In genomic region chr1:154101433-154101832, GRCm38 (mm10) we compare ENCODE assay signal across 11 mouse cellular contexts.
"Had no signal": no experiment of that assay in that cellular context is flagged by ENCODE, and none has a peak within 500 bp of the region (broad histone marks: within the 10 kb centered on the region; RNA-seq: fewer than 3 reads in every experiment).

No protein-coding gene starts in this region.

- H3K36me3 ChIP-seq: limb, embryonic 15.5 days; liver, embryonic 12.5 days; lung, embryonic 15.5 days; neural tube, embryonic 15.5 days had no signal

- H3K9ac ChIP-seq: limb, embryonic 15.5 days; liver, embryonic 12.5 days; lung, embryonic 15.5 days; neural tube, embryonic 15.5 days had no signal

- H3K9me3 ChIP-seq: limb, embryonic 15.5 days; liver, embryonic 12.5 days; lung, embryonic 15.5 days; neural tube, embryonic 15.5 days had no signal

- H3K4me2 ChIP-seq: limb, embryonic 15.5 days; liver, embryonic 12.5 days; lung, embryonic 15.5 days; neural tube, embryonic 15.5 days had no signal

- ATAC-seq: liver, embryonic 12.5 days had no signal

- H3K4me3 ChIP-seq: limb, embryonic 15.5 days; liver, embryonic 12.5 days; lung, embryonic 15.5 days; myocyte; neural tube, embryonic 15.5 days had no signal

- H3K27ac ChIP-seq: kidney, postnatal 0 days; limb, embryonic 15.5 days; liver, embryonic 12.5 days; lung, embryonic 15.5 days had no signal

- DNase-seq: lung, postnatal 14 days; midbrain, embryonic 14.5 days; right cerebral cortex, adult 18-20 months; right cerebral cortex, postnatal 25 days; thymus, postnatal 14 days had no signal

- H3K27me3 ChIP-seq: limb, embryonic 15.5 days; liver, embryonic 12.5 days; lung, embryonic 15.5 days; neural tube, embryonic 15.5 days had no signal
